Mouse (Mus musculus) heart, embryonic 12.5 days (tissue): ENCODE results near the gene Cd180. TPM values are rescaled to one million over a fixed set of nuclear protein-coding genes. Genes with fewer than 3 reads are reported as not detected.

ENCODE experiments used
- ATAC-seq: fragments of 200-750 bp; cut with Nextera tagmentation; 2 replicates; pipeline ENCODE4 v1.8.0; 2017; ENCODE audit warnings: moderate TSS enrichment, moderate library complexity; ENCODE audit not compliant: insufficient number of reproducible peaks, low FRiP score
- H3K27ac ChIP-seq: fragments of 300-500 bp; sonication (generic); 2 replicates; pipeline ENCODE4 v1.5.1; 2016; ENCODE audit warnings: mild to moderate bottlenecking, moderate library complexity; ENCODE audit not compliant: poor library complexity, severe bottlenecking
- H3K27me3 ChIP-seq: fragments of 300-500 bp; sonication (generic); replicated peaks from 2 replicates; pipeline ENCODE4 v1.6.1; 2016; ENCODE audit warnings: mild to moderate bottlenecking, moderate library complexity
- H3K36me3 ChIP-seq: fragments of 300-500 bp; sonication (generic); 2 replicates; pipeline ENCODE4 v1.6.1; 2016; ENCODE audit warnings: mild to moderate bottlenecking, moderate library complexity
- H3K4me1 ChIP-seq: fragments of 300-500 bp; sonication (generic); replicated peaks from 2 replicates; pipeline ENCODE4 v1.6.1; 2016; ENCODE audit warnings: mild to moderate bottlenecking
- H3K4me2 ChIP-seq: fragments of 300-500 bp; sonication (generic); 2 replicates; pipeline ENCODE4 v1.6.1; 2016; ENCODE audit warnings: mild to moderate bottlenecking, moderate library complexity
- H3K4me3 ChIP-seq: fragments of 300-500 bp; sonication (generic); 2 replicates; pipeline ENCODE4 v1.5.1; 2016; ENCODE audit warnings: mild to moderate bottlenecking
- H3K9ac ChIP-seq: fragments of 300-500 bp; sonication (generic); 2 replicates; pipeline ENCODE4 v1.6.1; 2016; ENCODE audit warnings: mild to moderate bottlenecking, moderate library complexity
- H3K9me3 ChIP-seq: fragments of 300-500 bp; sonication (generic); replicated peaks from 2 replicates; pipeline ENCODE4 v1.6.1; 2016; ENCODE audit warnings: mild to moderate bottlenecking, moderate library complexity
- WGBS: fragments of 180-500 bp; shearing (Covaris S2); methylation state at CpG from one replicate; pipeline ENCODE4 v1.1.7; 2016; 5-methylcytosine and 5-hydroxymethylcytosine counted together
- polyA plus RNA-seq: library from polyadenylated mRNA; unstranded; fragments of >200 nt; fragmentation: Nextera tagmentation; extraction: Ambion mirVana; gene quantifications from 2 replicates; pipeline ENCODE4 v1.2.1, GENCODE M21; 2016

Cd180 gene
- polyA plus RNA-seq, 1 experiment from 2014 or later = 0.37 TPM

DNA sequence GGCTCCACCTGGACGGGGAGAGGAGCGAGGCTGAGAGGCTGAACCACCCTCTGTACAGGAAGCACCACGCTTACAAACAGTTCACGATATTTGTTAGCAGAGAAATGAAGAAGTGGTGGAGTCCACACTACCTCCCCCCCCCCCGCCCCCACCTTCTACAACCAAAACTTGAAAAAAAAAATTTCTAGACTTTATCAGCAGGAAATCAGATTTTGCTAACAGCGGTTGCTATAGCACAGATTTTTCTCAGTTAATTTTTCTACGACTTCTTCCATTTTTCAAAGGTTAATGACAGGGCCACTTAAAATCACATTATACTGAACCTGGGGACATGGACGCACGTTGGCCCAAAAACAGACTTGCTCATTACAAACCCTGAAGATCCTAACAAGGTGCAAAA is 68.1 kb downstream of the Cd180 start:
- no peak for ATAC-seq
- H3K27me3 ChIP-seq = no peaks in the 10 kb centered on the region
- peaks cover 16% of the 10 kb centered on the region; the same call in 1 of the 2 replicates for H3K4me1 ChIP-seq
- H3K27ac ChIP-seq = no peak overlapping the region
- no peaks in the 10 kb centered on the region for H3K9me3 ChIP-seq
- H3K9ac ChIP-seq = no peak overlapping the region
- no peak overlapping the region for H3K4me2 ChIP-seq
- 86% methylated on average over 9 of the region's 9 CpGs for WGBS
- peaks cover 70% of the 10 kb centered on the region for H3K36me3 ChIP-seq
- H3K4me3 ChIP-seq = no peak overlapping the region

DNA sequence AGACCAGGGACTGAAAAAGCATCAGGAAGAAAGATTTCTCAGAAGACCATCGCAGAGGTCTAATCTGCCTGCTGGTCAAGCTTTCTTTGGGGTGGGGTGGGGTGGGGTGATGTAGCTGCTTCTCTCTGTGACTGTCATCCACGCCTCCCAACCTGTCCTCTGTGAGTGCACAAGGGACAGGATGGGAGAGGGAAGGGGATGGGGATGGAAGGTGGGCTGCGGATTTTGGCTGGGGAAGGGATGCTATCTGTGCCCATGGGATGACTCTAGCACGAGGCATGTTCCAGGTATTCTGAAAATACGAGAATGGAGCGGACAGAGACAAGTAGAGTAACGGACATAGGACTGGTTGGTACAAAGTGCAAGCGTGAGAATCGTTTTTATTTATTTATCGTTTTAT is 68.8 kb downstream of the Cd180 start:
- no peak overlapping the region for H3K4me2 ChIP-seq
- H3K9me3 ChIP-seq = no peaks in the 10 kb centered on the region
- 87% methylated on average over 10 of the region's 10 CpGs for WGBS
- H3K36me3 ChIP-seq = peaks cover 69% of the 10 kb centered on the region
- no peaks in the 10 kb centered on the region for H3K27me3 ChIP-seq
- no peak for ATAC-seq
- H3K9ac ChIP-seq = no peak overlapping the region
- H3K27ac ChIP-seq = no peak overlapping the region
- peaks cover 16% of the 10 kb centered on the region; the same call in 1 of the 2 replicates for H3K4me1 ChIP-seq
- no peak overlapping the region for H3K4me3 ChIP-seq

DNA sequence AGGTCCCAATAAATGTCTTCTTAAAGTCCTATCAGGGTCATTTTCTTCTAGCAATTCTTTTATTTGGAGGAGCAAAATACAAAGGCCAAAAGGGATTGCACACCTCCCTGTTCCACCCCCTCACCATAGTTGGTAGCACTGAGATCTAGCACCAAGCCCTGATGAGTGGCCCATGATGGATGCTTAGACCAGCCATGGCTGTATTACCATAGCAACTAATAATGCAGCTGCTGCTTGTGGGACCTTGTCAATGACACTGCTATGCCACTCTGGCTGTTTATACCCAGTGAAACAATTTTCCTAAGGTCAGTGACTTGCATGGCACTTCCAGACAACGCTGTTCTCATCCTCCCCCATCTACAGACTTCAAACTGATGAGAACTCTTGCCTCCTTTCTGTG is 70.9 kb downstream of the Cd180 start:
- Histone ChIP-seq H3K27ac (no peak overlapping the region), H3K4me1 (0 out of 2 replicates have a peak, but pooled peaks cover 12% of the 10 kb centered on the region), H3K36me3 (peaks cover 68% of the 10 kb centered on the region), H3K27me3 (no peaks in the 10 kb centered on the region), H3K4me2 (no peak overlapping the region), H3K9ac (no peak overlapping the region), H3K9me3 (no peaks in the 10 kb centered on the region), H3K4me3 (no peak overlapping the region)
- WGBS = 77% methylated on average over 1 of the region's 1 CpGs
- ATAC-seq = no peak

DNA sequence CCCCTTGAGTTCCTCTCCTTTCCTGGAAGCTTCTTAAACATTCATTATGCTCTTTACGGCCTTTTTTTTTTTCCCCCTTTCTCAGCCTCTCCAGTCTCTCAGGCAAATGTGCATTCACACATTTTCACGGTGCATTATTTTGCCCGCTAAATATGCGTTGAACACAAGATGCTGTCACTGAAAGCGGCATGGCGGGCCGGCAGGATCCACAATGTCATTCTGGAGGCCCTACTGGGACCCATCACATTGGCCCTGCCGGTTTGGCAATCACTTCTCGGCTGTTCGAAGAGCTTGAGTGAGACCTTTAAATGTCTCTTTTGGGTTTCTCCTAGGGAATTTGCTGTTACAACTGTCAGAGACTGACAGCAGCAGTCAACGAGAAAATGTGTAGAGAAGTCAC is 71.9 kb downstream of the Cd180 start:
- Histone ChIP-seq H3K4me1 (0 out of 2 replicates have a peak, but pooled peaks cover 12% of the 10 kb centered on the region), H3K27ac (no peak overlapping the region), H3K4me2 (no peak overlapping the region), H3K27me3 (no peaks in the 10 kb centered on the region), H3K9ac (no peak overlapping the region), H3K4me3 (no peak overlapping the region), H3K9me3 (no peaks in the 10 kb centered on the region), H3K36me3 (peaks cover 66% of the 10 kb centered on the region)
- 89% methylated on average over 11 of the region's 11 CpGs for WGBS
- no peak for ATAC-seq

DNA sequence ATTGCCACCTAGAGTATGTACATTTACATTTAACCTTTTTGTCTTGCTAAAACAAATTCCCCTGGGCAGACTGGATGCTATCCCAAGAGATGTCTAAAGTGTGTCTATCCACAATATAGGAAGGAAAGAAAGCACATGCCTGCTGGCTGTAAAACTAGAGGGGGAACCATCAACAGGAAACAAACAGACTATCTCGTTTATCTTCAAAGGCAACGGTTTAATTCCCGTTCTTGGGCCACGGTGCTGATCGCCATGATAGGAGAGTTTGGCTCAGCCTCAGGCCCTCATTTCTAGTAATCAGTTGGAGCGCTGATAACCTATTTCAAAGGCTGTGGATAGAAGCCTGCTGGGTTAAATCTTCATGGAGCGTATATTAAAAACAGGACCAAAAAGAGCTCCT is 73.8 kb downstream of the Cd180 start:
- Histone ChIP-seq H3K36me3 (peaks cover 70% of the 10 kb centered on the region), H3K4me2 (no peak overlapping the region), H3K27me3 (no peaks in the 10 kb centered on the region), H3K9ac (no peak overlapping the region), H3K9me3 (no peaks in the 10 kb centered on the region), H3K4me1 (0 out of 2 replicates have a peak, but pooled peaks cover 12% of the 10 kb centered on the region), H3K27ac (no peak overlapping the region), H3K4me3 (no peak overlapping the region)
- 74% methylated on average over 7 of the region's 7 CpGs for WGBS
- ATAC-seq = no peak

DNA sequence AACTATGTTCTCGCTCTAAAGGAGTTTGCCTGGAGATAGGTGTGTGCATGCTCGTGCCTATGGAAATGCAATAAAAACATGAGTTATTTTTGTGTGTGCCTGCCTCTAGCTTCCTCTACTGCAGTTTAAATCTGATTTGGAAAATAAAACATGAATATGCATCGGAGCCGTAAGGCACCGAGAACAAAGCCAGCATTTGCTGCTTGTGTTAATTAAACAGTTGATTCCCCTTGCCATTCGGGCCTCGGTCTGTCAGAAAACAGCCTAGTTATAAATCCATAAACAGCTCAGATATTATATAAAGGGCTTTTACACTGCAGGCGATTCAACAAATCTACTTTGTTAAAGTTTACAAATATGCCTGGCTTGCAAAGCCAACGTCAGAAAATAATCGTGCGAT is 75.2 kb downstream of the Cd180 start:
- H3K4me2 ChIP-seq = no peak overlapping the region
- H3K27me3 ChIP-seq = no peaks in the 10 kb centered on the region
- no peak overlapping the region for H3K9ac ChIP-seq
- H3K4me1 ChIP-seq = 0 out of 2 replicates have a peak, but pooled peaks cover 12% of the 10 kb centered on the region
- no peaks in the 10 kb centered on the region for H3K9me3 ChIP-seq
- WGBS = 92% methylated on average over 11 of the region's 11 CpGs
- H3K4me3 ChIP-seq = no peak overlapping the region
- no peak for ATAC-seq
- no peak overlapping the region for H3K27ac ChIP-seq
- H3K36me3 ChIP-seq = peaks cover 83% of the 10 kb centered on the region

DNA sequence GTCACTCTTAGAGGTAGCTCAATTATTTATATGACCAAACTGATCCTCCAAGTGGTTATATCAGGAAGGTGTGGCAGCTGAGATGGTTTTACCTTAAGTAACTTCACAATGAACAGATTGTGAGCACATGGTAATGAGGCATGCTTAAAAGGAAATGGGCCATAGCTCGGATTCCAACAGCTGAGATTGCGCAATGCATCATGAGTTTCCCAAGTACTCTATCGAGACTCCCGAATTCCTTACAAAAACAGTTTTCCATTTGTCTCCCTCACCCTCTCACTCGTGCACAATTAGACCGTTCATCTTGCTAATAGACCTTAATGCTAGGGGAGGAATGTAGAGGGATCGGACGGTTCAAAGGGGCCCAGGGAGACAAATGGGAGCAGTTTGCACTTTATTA is 76.8 kb downstream of the Cd180 start:
- peaks cover 83% of the 10 kb centered on the region for H3K36me3 ChIP-seq
- no peak for ATAC-seq
- H3K27ac ChIP-seq = no peak overlapping the region
- H3K4me1 ChIP-seq = 0 out of 2 replicates have a peak, but pooled peaks cover under 1% of the 10 kb centered on the region
- H3K4me3 ChIP-seq = no peak overlapping the region
- WGBS = 71% methylated on average over 8 of the region's 8 CpGs
- no peak overlapping the region for H3K4me2 ChIP-seq
- no peaks in the 10 kb centered on the region for H3K27me3 ChIP-seq
- H3K9ac ChIP-seq = no peak overlapping the region
- H3K9me3 ChIP-seq = no peaks in the 10 kb centered on the region

DNA sequence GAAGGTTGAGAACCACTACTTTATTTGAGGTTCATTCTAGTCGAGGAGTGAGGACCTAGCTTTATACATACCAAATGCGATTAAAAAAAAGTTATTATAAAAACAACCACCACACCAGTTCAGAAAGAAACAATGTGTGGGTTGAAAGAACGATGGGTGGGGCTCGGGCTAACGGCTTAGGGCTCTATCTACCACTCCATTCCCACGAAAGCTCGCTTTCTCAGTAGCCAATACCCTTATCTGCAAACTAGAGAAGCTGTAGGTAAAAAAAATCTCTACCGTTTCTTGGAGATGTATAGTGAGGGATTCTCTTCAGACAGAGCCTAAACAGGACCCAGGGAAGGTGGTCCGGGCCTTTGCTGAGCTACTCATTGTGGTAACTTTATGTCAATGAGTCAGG is 79.8 kb downstream of the Cd180 start:
- 75% methylated on average over 9 of the region's 9 CpGs for WGBS
- no peak for ATAC-seq
- H3K4me3 ChIP-seq = no peak overlapping the region
- no peaks in the 10 kb centered on the region for H3K9me3 ChIP-seq
- H3K36me3 ChIP-seq = peaks cover 80% of the 10 kb centered on the region
- no peak overlapping the region for H3K9ac ChIP-seq
- no peak overlapping the region for H3K27ac ChIP-seq
- H3K4me1 ChIP-seq = no peaks in the 10 kb centered on the region
- no peak overlapping the region for H3K4me2 ChIP-seq
- H3K27me3 ChIP-seq = no peaks in the 10 kb centered on the region

DNA sequence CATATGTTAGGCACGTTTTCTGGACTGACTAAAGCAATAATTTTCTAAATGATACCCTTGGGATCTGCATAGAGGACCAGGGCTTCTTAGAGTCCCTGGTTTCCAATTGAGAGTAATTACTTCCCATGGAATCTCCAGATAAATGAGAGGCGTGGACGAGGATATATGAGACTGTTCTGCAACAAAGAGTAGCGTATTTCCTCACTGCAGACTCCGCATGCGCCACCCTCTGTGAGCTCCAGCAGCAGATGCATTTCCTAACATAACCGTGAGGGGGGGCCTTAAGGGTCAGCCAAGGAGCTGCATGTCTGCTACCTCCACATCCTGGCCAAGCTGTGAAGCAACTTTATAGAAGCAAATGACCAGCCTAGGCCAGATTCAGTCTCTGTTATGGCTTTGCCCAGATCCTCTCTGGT is 81.4 kb downstream of the Cd180 start:
- H3K4me3 ChIP-seq = no peak overlapping the region
- no peak overlapping the region for H3K27ac ChIP-seq
- ATAC-seq = no peak
- H3K4me1 ChIP-seq = no peaks in the 10 kb centered on the region
- peaks cover 79% of the 10 kb centered on the region for H3K36me3 ChIP-seq
- no peaks in the 10 kb centered on the region for H3K9me3 ChIP-seq
- no peaks in the 10 kb centered on the region for H3K27me3 ChIP-seq
- H3K9ac ChIP-seq = no peak overlapping the region
- WGBS = 78% methylated on average over 7 of the region's 7 CpGs
- H3K4me2 ChIP-seq = no peak overlapping the region

DNA sequence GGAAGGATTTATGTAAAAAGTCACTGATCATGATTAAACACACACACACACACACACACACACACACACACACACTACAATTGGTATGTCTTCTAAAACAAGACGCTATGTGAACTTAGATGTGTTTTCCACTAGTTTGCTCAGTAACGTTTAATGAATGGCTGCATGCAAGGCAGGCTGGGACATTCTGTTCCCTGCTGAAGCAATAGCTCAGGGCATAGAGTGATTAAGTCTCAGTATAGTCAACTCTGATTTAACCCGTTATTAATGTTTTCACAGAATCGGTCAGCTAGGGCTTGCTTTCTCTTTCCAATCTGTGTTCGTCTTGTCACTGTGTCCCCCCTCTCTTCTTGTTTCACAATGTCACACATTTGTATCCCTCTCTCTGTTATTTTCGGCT is 82.1 kb downstream of the Cd180 start:
- WGBS = 87% methylated on average over 6 of the region's 6 CpGs
- Histone ChIP-seq H3K36me3 (peaks cover 73% of the 10 kb centered on the region), H3K4me1 (no peaks in the 10 kb centered on the region), H3K27me3 (no peaks in the 10 kb centered on the region), H3K9me3 (no peaks in the 10 kb centered on the region), H3K27ac (no peak overlapping the region), H3K4me3 (no peak overlapping the region), H3K9ac (no peak overlapping the region), H3K4me2 (no peak overlapping the region)
- no peak for ATAC-seq

DNA sequence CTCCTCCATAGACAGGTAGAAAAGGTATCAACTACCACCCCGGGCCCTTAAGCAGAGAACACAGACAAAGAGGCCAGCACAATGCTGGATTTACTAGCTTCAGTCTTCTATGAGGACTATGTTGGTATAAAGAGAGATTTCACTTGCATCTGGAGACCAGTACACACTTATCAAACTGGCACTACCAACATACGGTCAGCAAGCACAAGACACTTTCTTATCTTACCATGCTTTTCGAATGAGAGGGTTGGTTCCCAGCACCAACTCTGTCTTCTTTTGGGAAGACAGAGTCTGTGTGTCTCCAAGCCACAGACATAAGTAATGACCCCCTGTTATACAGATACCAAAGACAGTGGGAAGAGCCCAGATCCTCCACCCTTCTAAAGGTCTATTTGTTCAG is 85.5 kb downstream of the Cd180 start:
- Histone ChIP-seq H3K36me3 (peaks cover 77% of the 10 kb centered on the region), H3K9ac (no peak overlapping the region), H3K4me2 (no peak overlapping the region), H3K27ac (no peak overlapping the region), H3K4me1 (no peaks in the 10 kb centered on the region), H3K9me3 (no peaks in the 10 kb centered on the region), H3K27me3 (no peaks in the 10 kb centered on the region), H3K4me3 (no peak overlapping the region)
- no peak for ATAC-seq
- 85% methylated on average over 3 of the region's 3 CpGs for WGBS

DNA sequence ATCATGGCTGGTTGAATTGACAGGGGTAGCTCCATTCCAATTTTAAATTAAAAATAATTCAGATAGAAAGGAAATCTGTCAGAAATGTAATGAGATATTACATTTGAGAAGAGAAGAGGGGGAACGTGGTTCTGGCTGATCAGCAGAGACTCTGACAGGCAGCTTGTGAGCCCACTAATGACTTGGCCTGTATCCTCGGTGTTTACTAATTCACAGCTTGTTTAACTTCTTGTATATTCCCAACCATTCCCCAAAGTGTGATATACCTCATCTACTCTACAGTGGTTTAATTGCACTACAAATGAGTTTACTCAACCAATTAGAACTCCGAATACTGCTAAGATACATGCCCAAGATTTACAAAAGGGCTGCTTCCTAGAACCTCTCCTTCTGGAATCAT is 85.9 kb downstream of the Cd180 start:
- WGBS = 92% methylated on average over 3 of the region's 3 CpGs
- Histone ChIP-seq H3K4me1 (no peaks in the 10 kb centered on the region), H3K36me3 (peaks cover 77% of the 10 kb centered on the region), H3K27ac (no peak overlapping the region), H3K4me3 (no peak overlapping the region), H3K4me2 (no peak overlapping the region), H3K27me3 (no peaks in the 10 kb centered on the region), H3K9ac (no peak overlapping the region), H3K9me3 (no peaks in the 10 kb centered on the region)
- no peak for ATAC-seq
